Mouse (Mus musculus) liver, adult 2 months (tissue): ENCODE measurements at regions not wholly inside any gene's neighbourhood (a gene's known extent, or its start where the extent isn't known, plus 50 kb on each side); places are given as distances from the start of the nearest gene placed in this dataset.

Experiments
- CTCF ChIP-seq: fragments of 200-500 bp; IDR thresholded peaks from 2 replicates; pipeline ENCODE4 v1.5.1; 2011; ENCODE audit warnings: low read depth, low read length, control low read depth
- POLR2A ChIP-seq: fragments of 200-500 bp; IDR thresholded peaks from 2 replicates; pipeline ENCODE4 v1.6.1; 2011; ENCODE audit warnings: low read length, control low read depth; ENCODE audit not compliant: insufficient read depth; ENCODE audit errors: extremely low read depth

GRCm38 (mm10) chr9:61589727-61590299, 217.6 kb downstream of the Tle3 start:
- no peak for TF ChIP-seq POLR2A
- TF ChIP-seq CTCF, result no peak
